Mouse (Mus musculus): ENCODE data around the gene Slc1a6.
A peak's percentile ranks its signal among the peaks of the same experiment; 100 is the strongest.
"Not testable (repeated sequence)": the region's sequence is repeated elsewhere in the genome, so short reads cannot be mapped to it uniquely, and the experiment has no call there.

The Slc1a6 gene

DNA sequence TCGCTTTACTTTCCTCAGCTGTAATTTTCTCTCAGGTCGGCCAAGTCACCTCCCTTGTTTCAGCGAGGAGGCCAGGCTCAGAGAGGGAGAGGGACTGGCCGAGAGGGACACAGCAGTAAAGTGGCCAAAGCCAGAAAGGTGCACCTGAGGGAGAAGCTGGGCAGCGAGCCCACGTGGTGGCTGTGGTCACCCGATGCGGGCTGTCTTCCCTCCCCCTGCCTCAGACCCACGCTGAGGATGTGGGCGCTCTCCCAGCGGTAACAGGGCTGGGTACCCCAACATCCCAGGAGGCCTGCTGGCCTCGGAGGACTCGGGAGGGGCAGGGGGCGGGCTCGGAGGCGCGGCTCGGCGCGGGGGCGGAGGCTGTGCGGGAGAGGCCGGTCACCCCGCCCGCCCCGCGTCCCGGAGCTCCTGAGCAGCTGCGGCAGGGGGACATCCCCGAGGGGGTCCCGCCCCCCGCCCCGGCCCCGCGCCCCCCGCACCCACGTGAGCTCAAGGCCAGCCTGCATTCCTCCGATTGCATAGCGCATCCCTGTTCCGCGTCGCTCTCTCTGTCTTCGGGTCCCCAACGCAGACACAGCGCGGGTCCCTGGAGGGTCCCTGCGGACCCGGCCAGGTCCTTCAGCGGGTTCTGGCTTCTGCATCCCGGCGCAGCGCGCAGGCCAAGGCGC, at the start of gene Slc1a6:
Gene Slc1a6, plus strand, starts transcription at position 516 of the 671 bp plus-strand sequence.
- DNase-seq (ENCODE audit: low spot score) = peak; percentile 24

- DNase-seq (ENCODE audit: low spot score) = no peak
Measured at GRCm38 (mm10) chr10:78739821-78740220, 40.5 kb upstream of the Slc1a6 start.

DNA sequence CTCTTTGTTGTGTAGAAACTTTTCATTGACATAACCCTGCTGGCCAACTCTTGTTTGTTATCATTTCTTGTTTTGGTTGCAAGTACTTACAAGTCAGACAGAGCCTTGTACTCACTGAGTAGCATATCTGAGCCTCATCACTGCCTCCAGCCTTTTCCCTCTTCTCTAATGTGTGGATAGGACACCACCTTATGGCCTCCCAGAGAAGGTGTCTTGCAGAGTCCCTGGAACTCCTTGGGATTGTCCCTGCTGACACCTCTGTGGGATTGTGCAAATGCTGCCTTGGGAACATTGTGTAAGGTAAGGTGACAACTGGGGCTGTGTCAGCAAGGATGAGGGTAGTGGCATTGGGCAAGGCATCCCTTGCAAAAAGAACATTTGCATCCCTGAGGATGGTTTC, 36.6 kb upstream of the Slc1a6 start:
- DNase-seq (ENCODE audit: low spot score) = no peak

GRCm38 (mm10) chr10:78745453-78746232, 34.7 kb upstream of the Slc1a6 start:
- no peak for DNase-seq (ENCODE audit: low spot score)

- peak; percentile 44 for DNase-seq (ENCODE audit: low spot score)
Measured at GRCm38 (mm10) chr10:78747035-78747721, 33.1 kb upstream of the Slc1a6 start.

GRCm38 (mm10) chr10:78748161-78748560, 32.1 kb upstream of the Slc1a6 start:
- no peak for DNase-seq (ENCODE audit: low spot score)

DNA sequence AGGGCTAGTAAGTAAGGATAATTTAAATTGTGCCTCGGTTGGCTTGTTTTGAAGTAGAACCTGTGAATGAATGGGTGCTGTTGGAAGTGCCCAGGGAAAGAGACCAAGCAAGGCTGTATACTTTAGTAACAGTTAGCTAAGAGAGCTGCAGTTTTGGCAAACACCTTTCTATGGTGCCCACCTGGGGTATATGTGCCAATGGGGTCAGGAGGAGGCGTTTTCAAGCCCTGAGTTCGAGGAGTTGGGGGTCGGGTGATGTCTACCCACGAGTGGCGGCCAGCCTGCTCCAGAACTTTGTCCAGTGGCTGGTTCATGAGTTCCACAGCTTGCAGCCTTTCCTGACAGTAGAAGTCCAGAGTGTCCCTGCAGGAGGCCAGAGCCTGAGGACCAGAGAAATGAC, 31.4 kb upstream of the Slc1a6 start:
- DNase-seq (ENCODE audit: low spot score) = no peak

GRCm38 (mm10) chr10:78752452-78753191, 27.7 kb upstream of the Slc1a6 start, which contains the start of gene Ccdc105:
TSS of gene Ccdc105 (minus strand) at chr10:78753065.
- DNase-seq (ENCODE audit: low spot score) = peak; percentile 70

DNA sequence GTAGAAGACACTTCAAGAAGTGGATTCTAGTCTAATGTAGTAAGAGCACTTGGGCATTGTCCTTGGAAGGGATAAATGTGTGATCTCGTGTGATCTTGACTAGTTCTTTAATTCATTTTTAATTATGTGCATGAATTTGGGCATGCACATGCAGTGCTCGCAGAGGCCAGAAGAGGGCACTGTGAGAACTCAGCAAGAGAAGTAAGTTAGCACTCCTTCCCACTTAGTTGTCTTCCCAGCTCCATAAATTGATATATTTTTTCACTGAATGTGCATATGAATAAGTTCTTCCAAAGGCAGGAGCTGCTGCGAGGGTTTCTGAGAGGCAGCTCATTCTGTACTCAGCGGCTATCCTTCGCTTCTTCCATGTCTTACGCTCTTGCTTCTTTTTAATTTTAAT, 24.3 kb upstream of the Slc1a6 start:
- DNase-seq (ENCODE audit: low spot score) = peak; percentile 25

GRCm38 (mm10) chr10:78765570-78765969, 14.7 kb upstream of the Slc1a6 start:
- DNase-seq (ENCODE audit: low spot score) = no peak

DNA sequence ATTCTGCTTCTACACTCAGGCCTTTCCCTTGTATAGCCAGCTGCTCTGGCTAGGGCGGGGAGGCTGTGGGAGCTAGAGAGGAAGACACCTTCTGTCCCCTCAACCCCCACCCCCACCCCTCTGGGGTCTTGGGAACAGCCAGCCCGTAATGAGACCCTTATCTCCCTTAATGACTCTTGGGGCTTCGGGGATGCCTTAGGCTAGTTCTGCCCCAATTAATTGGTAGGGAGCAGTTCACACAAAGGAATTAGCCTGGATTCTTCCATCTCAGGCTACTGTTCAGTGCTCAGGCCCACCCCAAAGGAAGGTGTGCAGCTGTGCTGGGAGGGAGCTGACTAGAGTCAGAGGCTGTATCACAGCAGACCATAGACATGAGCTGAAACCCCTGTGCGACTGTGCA, 4.5 kb upstream of the Slc1a6 start:
- no peak for DNase-seq (ENCODE audit: low spot score)

DNA sequence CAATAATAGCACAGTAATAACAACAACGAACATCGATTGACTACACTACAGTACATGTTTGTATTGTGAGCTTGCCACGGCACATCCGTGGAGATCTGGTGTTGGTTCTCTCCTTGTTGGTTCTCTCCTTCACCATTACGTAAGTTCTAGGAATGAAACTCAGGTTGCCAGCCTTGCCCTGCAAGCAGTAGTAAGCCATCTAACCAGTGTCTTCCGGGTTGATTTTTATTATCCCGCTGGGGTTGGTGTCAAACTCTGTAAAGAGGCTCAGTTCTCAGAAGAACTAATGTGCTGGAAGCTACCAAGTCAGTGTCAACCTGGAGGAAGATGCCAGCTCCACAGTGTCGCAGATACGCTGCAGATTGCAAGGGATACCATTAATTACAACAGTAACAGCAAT, 769 bp upstream of the Slc1a6 start:
- DNase-seq (ENCODE audit: low spot score) = no peak

DNA sequence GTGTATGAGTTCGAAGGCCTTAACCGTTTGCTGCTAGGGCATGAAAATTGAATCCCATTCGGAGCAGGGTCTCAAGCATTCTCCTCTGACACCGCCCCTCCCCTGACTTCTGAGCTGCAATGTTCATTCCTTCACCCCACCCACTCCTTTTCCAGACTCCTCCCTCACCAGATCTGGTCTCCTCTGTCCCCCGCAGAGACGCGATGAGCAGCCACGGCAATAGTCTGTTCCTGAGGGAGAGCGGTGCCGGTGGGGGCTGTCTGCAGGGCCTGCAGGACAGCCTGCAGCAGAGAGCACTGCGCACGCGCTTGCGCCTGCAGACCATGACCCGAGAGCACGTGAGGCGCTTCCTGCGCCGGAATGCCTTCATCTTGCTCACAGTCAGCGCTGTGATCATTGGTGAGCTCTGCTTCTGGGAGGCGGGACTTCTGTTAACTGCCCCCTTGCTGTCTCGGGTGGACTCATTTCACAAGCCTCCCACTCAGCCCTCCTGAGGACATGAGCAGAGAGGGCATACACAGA, 7.3 kb downstream of the Slc1a6 start:
- DNase-seq (ENCODE audit: low spot score) = peak; percentile 81

GRCm38 (mm10) chr10:78790561-78790960, 10.3 kb downstream of the Slc1a6 start:
- DNase-seq (ENCODE audit: low spot score) = no peak

DNA sequence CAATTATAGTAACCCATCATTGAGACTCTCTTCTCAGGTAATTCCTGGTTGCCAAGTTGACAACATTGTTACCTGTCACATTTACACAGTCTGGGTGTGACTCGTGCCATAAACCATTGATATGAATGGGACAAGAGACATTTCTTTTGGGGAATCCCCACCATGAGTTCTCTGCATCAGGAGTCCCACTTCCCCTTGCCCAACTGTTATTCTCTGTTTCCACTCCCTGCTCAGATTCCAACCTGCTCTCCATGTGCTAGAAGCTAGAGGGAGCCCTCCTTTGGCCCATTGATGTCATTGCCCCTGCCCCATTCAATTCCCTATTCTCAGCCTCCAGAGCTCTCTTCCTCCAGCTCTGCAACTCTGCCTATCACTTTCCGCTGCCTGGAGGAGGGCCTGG, 21.2 kb downstream of the Slc1a6 start:
- no peak for DNase-seq (ENCODE audit: low spot score)

- no peak for DNase-seq (ENCODE audit: low spot score)
Measured at GRCm38 (mm10) chr10:78812358-78813060, 32.2 kb downstream of the Slc1a6 start.

- not testable (repeated sequence) for DNase-seq (ENCODE audit: low spot score)
Measured at GRCm38 (mm10) chr10:78840456-78840855, 60.2 kb downstream of the Slc1a6 start.

- DNase-seq (ENCODE audit: low spot score) = no peak
Measured at GRCm38 (mm10) chr10:78852066-78852465, 71.8 kb downstream of the Slc1a6 start, which contains the start of gene Olfr1356. TSS of gene Olfr1356 (minus strand) at chr10:78852166.

All from yolk sac, embryonic 10.5 days (tissue).